In the genomic region with DNA sequence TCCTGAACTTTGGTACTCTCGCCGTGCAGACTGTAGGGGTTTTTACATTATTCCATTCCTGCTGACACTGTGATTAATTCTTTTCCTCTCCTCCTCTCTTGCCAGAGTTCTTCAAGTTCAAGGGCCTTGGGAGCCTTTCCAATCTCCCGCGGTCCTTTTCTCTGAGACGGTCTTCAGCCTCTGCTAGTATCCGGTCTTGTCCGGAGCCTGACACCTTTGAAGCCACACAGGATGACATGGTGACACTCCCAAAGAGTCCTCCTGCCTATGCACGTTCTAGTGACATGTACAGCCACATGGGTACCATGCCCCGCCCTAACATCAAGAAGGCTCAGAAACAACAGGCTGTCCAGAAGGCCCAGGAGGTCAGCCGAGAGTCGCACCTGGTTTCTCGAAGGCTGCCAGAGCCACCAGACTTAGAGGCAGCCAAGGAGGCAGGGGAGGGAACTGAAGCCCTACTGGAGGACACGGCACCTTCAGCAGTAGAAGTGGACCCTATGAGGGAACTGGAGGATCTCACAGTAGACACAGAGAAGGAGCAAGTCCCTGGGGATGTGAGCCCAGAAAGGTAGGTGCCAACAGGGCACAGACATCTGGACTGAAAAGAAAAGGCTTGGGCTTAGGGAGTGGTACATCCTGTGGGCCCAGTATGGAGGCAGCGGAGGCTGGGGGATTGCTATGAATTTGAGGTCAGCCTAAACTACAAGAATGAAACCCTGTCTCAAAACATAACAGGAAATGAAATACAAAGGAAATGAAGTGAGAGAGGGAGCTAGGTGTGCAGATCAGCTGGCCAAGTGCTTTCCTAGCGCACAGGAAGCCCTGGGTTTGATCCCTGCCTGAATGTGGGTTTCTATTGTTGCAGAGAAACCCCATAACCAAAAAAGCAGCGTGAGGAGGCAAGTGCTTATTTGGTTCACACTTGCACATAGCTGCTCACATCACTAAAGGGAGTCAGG, we compare ENCODE assay signal across 16 mouse cellular contexts. TPM values are rescaled to one million over a fixed set of nuclear protein-coding genes. Genes with fewer than 3 reads are reported as not detected.
DNase-seq lines count a peak whose midpoint lies in the region; ATAC-seq and TF ChIP-seq lines count a peak whose summit lies in the region.
"Had no signal": no experiment of that assay in that cellular context is flagged by ENCODE, and none has a peak within 500 bp of the region (broad histone marks: within the 10 kb centered on the region; RNA-seq: fewer than 3 reads in every experiment).

No protein-coding gene starts in this region.

- no peak overlapping the region for H3K4me2 ChIP-seq in kidney, embryonic 14.5 days (replicated peaks; ENCODE audit: low read depth, low read length)
- H3K4me2 ChIP-seq: forebrain, embryonic 12.5 days; limb, embryonic 15.5 days had no signal

- no peaks in the 10 kb centered on the region for H3K27me3 ChIP-seq in kidney, embryonic 14.5 days (ENCODE audit: control insufficient read depth, insufficient read depth, low read length)
- H3K27me3 ChIP-seq in thymus, adult 2 months (ENCODE audit: control insufficient read depth, insufficient read depth, low read length), result no peaks in the 10 kb centered on the region
- H3K27me3 ChIP-seq: limb, embryonic 15.5 days had no signal

- H3K27ac ChIP-seq in kidney, embryonic 14.5 days (ENCODE audit: low read depth, low read length), result peak overlapping the region; percentile 24; the same call in 1 of the 2 replicates
- peak overlapping the region; percentile 97 for H3K27ac ChIP-seq in thymus, adult 2 months (ENCODE audit: control insufficient read depth, insufficient read depth, low read length)
- H3K27ac ChIP-seq: forebrain, embryonic 12.5 days; gastrocnemius, adult 2 months; hindbrain, postnatal 0 days; limb, embryonic 15.5 days had no signal

- peak; percentile 63 to 79 for DNase-seq in adrenal gland, adult (ENCODE audit: inconsistent age in 2 of 2, low spot score in 1 of 2)
- no peak for DNase-seq in adrenal gland, postnatal 4 days (ENCODE audit: low spot score in 2 of 2)
- no peak for DNase-seq in kidney, adult 11 months
- DNase-seq in induced T-regulatory cell, adult 2 months (ENCODE audit: low read depth), result peak; percentile 84
- DNase-seq in thymus, adult 2 months, result peak; percentile 54
- DNase-seq in cerebellum, adult 9-11 months, result no peak
- DNase-seq in layer of hippocampus, postnatal 14 days (ENCODE audit: low spot score in 2 of 2), result no peak
- DNase-seq: cerebellum, adult 11-12 months; gastrocnemius, adult 2 months; lung, postnatal 4 days; right cerebral cortex, postnatal 25 days had no signal

- TF ChIP-seq CTCF in thymus, adult 2 months (IDR thresholded peaks at IDR 0.05; ENCODE audit: borderline replicate concordance, control insufficient read depth, extremely low read depth, insufficient read depth, low read length, poor library complexity), result no peak

- WGBS in kidney, embryonic 14.5 days, result 69% methylated on average over 16 of the region's 16 CpGs
- WGBS in thymus, adult 2 months, result 70% methylated on average over 16 of the region's 16 CpGs

- H3K36me3 ChIP-seq in kidney, embryonic 14.5 days (ENCODE audit: control insufficient read depth, insufficient read depth, low read length), result no peaks in the 10 kb centered on the region
- H3K36me3 ChIP-seq in thymus, adult 2 months (ENCODE audit: control insufficient read depth, insufficient read depth, low read length), result peaks cover 6% of the 10 kb centered on the region
- H3K36me3 ChIP-seq: forebrain, embryonic 12.5 days; G1E; limb, embryonic 15.5 days had no signal

- no peak for ATAC-seq in kidney, embryonic 14.5 days (ENCODE audit: low FRiP score, low TSS enrichment)
- ATAC-seq: hindbrain, postnatal 0 days had no signal

- no peaks in the 10 kb centered on the region for H3K9me3 ChIP-seq in kidney, embryonic 14.5 days (ENCODE audit: control insufficient read depth, low read length)
- H3K9me3 ChIP-seq: forebrain, embryonic 12.5 days; G1E; limb, embryonic 15.5 days had no signal

- H3K9ac ChIP-seq in kidney, embryonic 14.5 days (ENCODE audit: low read depth, low read length), result no peak overlapping the region
- H3K9ac ChIP-seq: forebrain, embryonic 12.5 days; limb, embryonic 15.5 days had no signal

- H3K4me1 ChIP-seq in kidney, embryonic 14.5 days (ENCODE audit: control insufficient read depth, insufficient read depth, low read length), result peaks cover 3% of the 10 kb centered on the region; the same call in 1 of the 2 replicates
- peaks cover 59% of the 10 kb centered on the region for H3K4me1 ChIP-seq in thymus, adult 2 months (replicated peaks; ENCODE audit: control insufficient read depth, insufficient read depth, low read length)

- no peak for TF ChIP-seq POLR2A in thymus, adult 2 months (IDR thresholded peaks at IDR 0.05; ENCODE audit: control insufficient read depth, extremely low read depth, insufficient read depth, low read length, poor library complexity)

- H3K4me3 ChIP-seq in kidney, embryonic 14.5 days (ENCODE audit: low read length), result no peak overlapping the region
- no peak overlapping the region for H3K4me3 ChIP-seq in thymus, adult 2 months (ENCODE audit: control insufficient read depth, insufficient read depth, low read length)
- H3K4me3 ChIP-seq: forebrain, embryonic 12.5 days; gastrocnemius, adult 2 months; limb, embryonic 15.5 days had no signal

RNA-seq across cellular contexts. Expression of gene Sh2d3c, which starts 4.3 kb away (rescaled TPM):
- total RNA-seq in adrenal gland, postnatal 4 days (2021), result 10 to 100 TPM; 32.3 to 32.9 TPM
- 19.8 and 25.4 TPM in 2 replicates for polyA plus RNA-seq in kidney, embryonic 14.5 days (2014; fragmentation: Nextera tagmentation; extraction: Ambion mirVana)
- polyA plus RNA-seq in thymus, adult 2 months (2012; rRNA removed), result 104 and 106 TPM in 2 replicates
- total RNA-seq in layer of hippocampus, postnatal 14 days (2021), result 10 to 100 TPM; 31.4 to 33.2 TPM

RNA-seq across cellular contexts. Expression of gene Cdk9, which starts 12.2 kb away (rescaled TPM):
- 100 to 1,000 TPM; 102 to 105 TPM for total RNA-seq in adrenal gland, postnatal 4 days (2021)
- 105 and 106 TPM in 2 replicates for polyA plus RNA-seq in kidney, embryonic 14.5 days (2014; fragmentation: Nextera tagmentation; extraction: Ambion mirVana)
- polyA plus RNA-seq in thymus, adult 2 months (2012; rRNA removed), result 220 and 239 TPM in 2 replicates
- total RNA-seq in layer of hippocampus, postnatal 14 days (2021), result 10 to 100 TPM; 88.8 to 91.1 TPM

RNA-seq across cellular contexts. Expression of gene 6330409D20Rik, which starts 15.7 kb away (rescaled TPM):
- under 1 TPM in 1 of 2 experiments, not detected in 1; 0.28 TPM for total RNA-seq in adrenal gland, postnatal 4 days (2021)
- not detected in 2 replicates for polyA plus RNA-seq in kidney, embryonic 14.5 days (2014; fragmentation: Nextera tagmentation; extraction: Ambion mirVana)
- polyA plus RNA-seq in thymus, adult 2 months (2012; rRNA removed), result 0.20 and 0.27 TPM in 2 replicates
- 1 to 10 TPM; 2.8 to 2.9 TPM for total RNA-seq in layer of hippocampus, postnatal 14 days (2021)
- total RNA-seq: G1E; gastrocnemius, adult 2 months had no signal
- polyA plus RNA-seq: G1E; limb, embryonic 15.5 days had no signal

RNA-seq across cellular contexts. Expression of gene Fpgs, which starts 21.2 kb away (rescaled TPM):
- total RNA-seq in adrenal gland, postnatal 4 days (2021), result 10 to 100 TPM; 33.2 to 36.2 TPM
- 27.1 and 33.2 TPM in 2 replicates for polyA plus RNA-seq in kidney, embryonic 14.5 days (2014; fragmentation: Nextera tagmentation; extraction: Ambion mirVana)
- polyA plus RNA-seq in thymus, adult 2 months (2012; rRNA removed), result 61.8 and 65.7 TPM in 2 replicates
- total RNA-seq in layer of hippocampus, postnatal 14 days (2021), result 10 to 100 TPM; 11.6 to 13.0 TPM

RNA-seq across cellular contexts. Expression of gene Tor2a, which starts 31.9 kb away (rescaled TPM):
- 10 to 100 TPM; 31.5 to 36.5 TPM for total RNA-seq in adrenal gland, postnatal 4 days (2021)
- polyA plus RNA-seq in kidney, embryonic 14.5 days (2014; fragmentation: Nextera tagmentation; extraction: Ambion mirVana), result 75.6 and 76.8 TPM in 2 replicates
- polyA plus RNA-seq in thymus, adult 2 months (2012; rRNA removed), result 169 and 171 TPM in 2 replicates
- 10 to 100 TPM; 29.7 to 31.2 TPM for total RNA-seq in layer of hippocampus, postnatal 14 days (2021)

Comparison
In these comparisons a context has a peak if more than half of its experiments do, and no peak if none do; other contexts are left out.
1. DNase-seq: peak in adrenal gland, adult (2 of 2), induced T-regulatory cell, adult 2 months (single experiment) and thymus, adult 2 months (single experiment); none in adrenal gland, postnatal 4 days (0 of 2), kidney, adult 11 months (single experiment), cerebellum, adult 9-11 months (single experiment) and layer of hippocampus, postnatal 14 days (0 of 2).